Mouse (Mus musculus): ENCODE measurements around the gene Daam2. TPM values are rescaled to one million over a fixed set of nuclear protein-coding genes. Genes with fewer than 3 reads are reported as not detected.

The Daam2 gene
- not detected in 2 replicates for polyA plus RNA-seq (2012)

DNA sequence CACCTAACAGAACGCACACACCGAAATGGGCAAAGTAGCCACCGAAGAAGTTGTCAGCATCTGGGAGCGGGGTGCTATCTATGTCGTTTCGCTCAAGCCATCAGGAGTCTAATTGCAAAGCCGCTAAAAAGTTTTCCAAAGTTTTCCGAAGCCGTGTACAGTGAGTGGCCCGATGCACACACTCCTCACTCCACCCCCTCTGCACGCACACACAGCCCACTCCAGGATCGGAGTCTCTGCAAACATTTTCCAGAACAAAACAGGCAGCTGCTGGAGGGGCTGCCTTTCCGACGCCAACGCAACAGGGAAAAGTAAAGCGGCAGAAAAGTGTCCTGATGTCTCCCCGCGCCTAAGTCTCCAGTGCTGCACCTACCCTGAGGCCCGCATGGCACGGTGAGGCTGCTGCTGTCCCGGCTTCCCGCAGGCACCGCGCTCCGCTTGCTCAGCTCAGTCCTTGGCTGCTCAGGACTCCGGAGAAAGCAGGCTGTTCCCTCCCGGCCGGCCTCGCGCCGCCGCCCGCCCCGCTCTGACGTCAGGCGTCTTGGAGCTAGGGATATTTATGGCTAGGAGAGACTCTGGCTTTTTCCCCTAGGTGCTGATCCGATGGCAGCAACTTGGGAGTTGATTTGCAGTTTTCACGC is at the start of gene Daam2:
Daam2 (minus strand) TSS at position 514 of the 641 bp plus-strand sequence.
- peaks cover 32% of the 10 kb centered on the region for H3K27me3 ChIP-seq (ENCODE audit: control insufficient read depth)
- no peak within 1 kb of the TSS for H3K4me3 ChIP-seq (replicated peaks)
- no peaks in the 10 kb centered on the region for H3K36me3 ChIP-seq (ENCODE audit: control insufficient read depth)
- H3K9me3 ChIP-seq (ENCODE audit: control insufficient read depth, low read length): no peaks in the 10 kb centered on the region
- no peak for TF ChIP-seq TAL1 (IDR thresholded peaks at IDR 0.05; ENCODE audit: low read length)
- no peak for TF ChIP-seq GATA1 (IDR thresholded peaks at IDR 0.05; ENCODE audit: low read length)
- no peaks in the 10 kb centered on the region for H3K4me1 ChIP-seq (ENCODE audit: control insufficient read depth)

- H3K36me3 ChIP-seq (ENCODE audit: control insufficient read depth): no peaks in the 10 kb centered on the region
- no peaks in the 10 kb centered on the region; the same call in 1 of the 2 replicates for H3K4me1 ChIP-seq (ENCODE audit: control insufficient read depth)
- no peak overlapping the region for H3K4me3 ChIP-seq (replicated peaks)
- peaks cover 5% of the 10 kb centered on the region for H3K27me3 ChIP-seq (ENCODE audit: control insufficient read depth)
- TF ChIP-seq GATA1 (IDR thresholded peaks at IDR 0.05; ENCODE audit: low read length) (no peak), TAL1 (IDR thresholded peaks at IDR 0.05; ENCODE audit: low read length) (no peak)
- peaks cover 5% of the 10 kb centered on the region for H3K9me3 ChIP-seq (ENCODE audit: control insufficient read depth, low read length)
Observed at GRCm38 (mm10) chr17:49610296-49610695, 46.2 kb upstream of the Daam2 start.

GRCm38 (mm10) chr17:49607351-49608027 is 43.3 kb upstream of the Daam2 start:
- H3K4me3 ChIP-seq (replicated peaks): no peak overlapping the region
- no peaks in the 10 kb centered on the region for H3K36me3 ChIP-seq (ENCODE audit: control insufficient read depth)
- TF ChIP-seq TAL1 (IDR thresholded peaks at IDR 0.05; ENCODE audit: low read length): no peak
- H3K27me3 ChIP-seq (ENCODE audit: control insufficient read depth): no peaks in the 10 kb centered on the region
- no peaks in the 10 kb centered on the region for H3K4me1 ChIP-seq (ENCODE audit: control insufficient read depth)
- H3K9me3 ChIP-seq (ENCODE audit: control insufficient read depth, low read length): peaks cover 9% of the 10 kb centered on the region

DNA sequence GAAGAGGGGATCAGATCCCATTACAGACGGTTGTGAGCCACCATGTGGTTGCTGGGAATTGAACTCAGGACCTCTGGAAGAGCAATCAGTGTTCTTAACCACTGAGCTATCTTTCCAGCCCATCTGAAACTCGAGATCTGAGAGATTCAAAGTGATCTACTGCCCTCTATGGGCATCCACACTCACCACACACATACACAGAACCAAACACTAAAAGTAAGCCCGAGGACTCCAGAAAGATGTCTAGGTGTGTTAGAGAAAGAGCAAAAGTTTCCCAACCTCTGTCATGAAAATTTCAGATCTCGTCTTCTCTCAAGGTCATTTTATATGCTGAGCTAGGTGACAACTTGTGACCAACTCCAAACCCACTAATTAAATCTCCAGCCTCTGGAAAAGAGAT is 41.3 kb upstream of the Daam2 start:
- H3K4me3 ChIP-seq (replicated peaks): no peak overlapping the region
- peaks cover 9% of the 10 kb centered on the region for H3K9me3 ChIP-seq (ENCODE audit: control insufficient read depth, low read length)
- no peaks in the 10 kb centered on the region for H3K27me3 ChIP-seq (ENCODE audit: control insufficient read depth)
- H3K4me1 ChIP-seq (ENCODE audit: control insufficient read depth): no peaks in the 10 kb centered on the region
- TF ChIP-seq GATA1 (IDR thresholded peaks at IDR 0.05; ENCODE audit: low read length) (no peak), TAL1 (IDR thresholded peaks at IDR 0.05; ENCODE audit: low read length) (no peak)
- no peaks in the 10 kb centered on the region for H3K36me3 ChIP-seq (ENCODE audit: control insufficient read depth)

GRCm38 (mm10) chr17:49590051-49590450 is 25.9 kb upstream of the Daam2 start:
- Histone ChIP-seq H3K4me1 (ENCODE audit: control insufficient read depth) (no peaks in the 10 kb centered on the region), H3K36me3 (ENCODE audit: control insufficient read depth) (no peaks in the 10 kb centered on the region), H3K4me3 (replicated peaks) (no peak overlapping the region), H3K9me3 (ENCODE audit: control insufficient read depth, low read length) (no peaks in the 10 kb centered on the region), H3K27me3 (ENCODE audit: control insufficient read depth) (no peaks in the 10 kb centered on the region)
- no peak for TF ChIP-seq GATA1 (IDR thresholded peaks at IDR 0.05; ENCODE audit: low read length)
- TF ChIP-seq TAL1 (IDR thresholded peaks at IDR 0.05; ENCODE audit: low read length): no peak

DNA sequence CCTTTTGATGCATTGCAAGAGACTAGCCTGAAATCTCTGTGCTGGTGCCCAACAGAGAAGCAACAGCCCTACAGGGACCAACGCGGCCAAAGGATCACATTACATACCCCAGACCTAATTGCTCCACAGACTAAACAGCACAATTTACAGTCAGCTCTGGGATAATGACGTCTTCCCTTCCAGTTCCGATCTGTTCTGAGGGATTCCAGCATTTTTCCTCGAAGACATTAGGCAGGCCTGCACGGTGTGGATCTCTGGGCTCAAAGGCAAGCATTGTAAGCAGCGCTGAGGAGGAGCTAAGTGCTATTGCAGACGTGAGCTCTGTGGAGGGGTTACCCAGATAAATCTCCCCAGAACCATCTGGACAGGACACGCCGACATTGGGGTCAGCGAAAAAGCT is 18.3 kb upstream of the Daam2 start:
- H3K36me3 ChIP-seq (ENCODE audit: control insufficient read depth): no peaks in the 10 kb centered on the region
- H3K4me3 ChIP-seq (replicated peaks): no peak overlapping the region
- H3K9me3 ChIP-seq (ENCODE audit: control insufficient read depth, low read length): no peaks in the 10 kb centered on the region
- TF ChIP-seq TAL1 (IDR thresholded peaks at IDR 0.05; ENCODE audit: low read length) (no peak), GATA1 (IDR thresholded peaks at IDR 0.05; ENCODE audit: low read length) (no peak)
- H3K4me1 ChIP-seq (ENCODE audit: control insufficient read depth): no peaks in the 10 kb centered on the region
- no peaks in the 10 kb centered on the region for H3K27me3 ChIP-seq (ENCODE audit: control insufficient read depth)

DNA sequence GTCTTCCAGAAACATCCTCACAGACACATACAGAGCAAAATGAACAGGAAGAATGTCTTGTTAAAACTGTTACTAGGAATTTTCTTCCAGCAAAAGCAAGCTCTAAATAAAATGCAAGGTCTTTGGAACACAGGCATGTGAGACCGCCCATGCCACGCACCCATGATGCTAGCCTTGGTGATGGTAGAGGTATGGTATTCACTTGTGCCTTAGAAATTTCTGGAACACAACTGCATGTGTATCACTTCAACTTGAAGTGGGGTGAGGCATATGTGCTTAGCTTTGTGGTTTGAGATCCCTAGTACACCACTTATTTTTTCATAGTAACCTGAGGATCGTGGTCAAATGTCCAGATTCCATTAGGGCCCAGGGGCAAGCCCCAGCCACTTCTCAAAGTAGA is 13.2 kb upstream of the Daam2 start:
- no peaks in the 10 kb centered on the region for H3K27me3 ChIP-seq (ENCODE audit: control insufficient read depth)
- no peak for TF ChIP-seq GATA1 (IDR thresholded peaks at IDR 0.05; ENCODE audit: low read length)
- H3K9me3 ChIP-seq (ENCODE audit: control insufficient read depth, low read length): peaks cover 5% of the 10 kb centered on the region; the same call in 1 of the 2 replicates
- H3K36me3 ChIP-seq (ENCODE audit: control insufficient read depth): no peaks in the 10 kb centered on the region
- H3K4me3 ChIP-seq (replicated peaks): no peak overlapping the region
- no peaks in the 10 kb centered on the region for H3K4me1 ChIP-seq (ENCODE audit: control insufficient read depth)

DNA sequence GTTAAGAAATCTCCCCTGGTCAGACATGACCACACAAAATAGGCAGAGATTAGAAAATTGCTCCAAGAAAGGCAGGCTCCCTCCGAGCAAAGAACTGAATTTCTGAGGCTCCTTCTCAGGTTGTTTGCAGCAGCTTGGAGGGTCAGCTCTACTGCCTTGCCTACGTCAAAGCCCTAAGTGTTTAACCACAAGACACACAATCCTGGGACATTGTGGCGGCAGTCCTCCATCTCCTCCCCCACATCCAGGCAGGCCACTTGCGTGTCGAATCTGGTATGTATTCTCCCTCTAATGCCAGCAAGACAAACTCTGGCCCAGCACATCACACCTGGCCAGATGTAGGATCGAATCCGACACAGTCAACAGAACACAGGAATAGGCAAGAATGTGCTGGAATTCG is 4.6 kb upstream of the Daam2 start:
- Histone ChIP-seq H3K4me1 (ENCODE audit: control insufficient read depth) (no peaks in the 10 kb centered on the region), H3K4me3 (replicated peaks) (no peak overlapping the region), H3K36me3 (ENCODE audit: control insufficient read depth) (no peaks in the 10 kb centered on the region), H3K9me3 (ENCODE audit: control insufficient read depth, low read length) (peaks cover 3% of the 10 kb centered on the region; the same call in 1 of the 2 replicates), H3K27me3 (ENCODE audit: control insufficient read depth) (peaks cover 21% of the 10 kb centered on the region)
- TF ChIP-seq GATA1 (IDR thresholded peaks at IDR 0.05; ENCODE audit: low read length): no peak
- no peak for TF ChIP-seq TAL1 (IDR thresholded peaks at IDR 0.05; ENCODE audit: low read length)

DNA sequence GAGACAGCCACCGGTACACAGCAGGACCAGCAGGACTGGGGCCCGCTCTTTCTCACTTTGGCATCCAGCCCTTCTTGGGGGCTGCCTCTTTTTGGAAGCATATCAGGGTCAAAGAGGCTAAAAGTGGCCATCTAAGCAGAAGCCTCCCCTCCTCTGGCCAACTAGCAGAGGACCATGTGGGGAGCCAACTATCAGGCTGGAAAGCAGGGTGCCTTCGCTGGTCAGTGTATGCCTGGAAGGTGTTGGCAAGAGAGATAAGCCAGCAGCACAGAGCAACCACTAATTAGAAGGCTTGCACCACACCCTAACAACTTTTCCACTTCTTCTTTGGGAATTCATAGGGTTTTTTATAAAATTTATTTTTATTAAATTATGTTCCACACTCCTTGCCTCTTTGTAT is 346 bp upstream of the Daam2 start:
- no peak overlapping the region for H3K4me3 ChIP-seq (replicated peaks)
- H3K36me3 ChIP-seq (ENCODE audit: control insufficient read depth): no peaks in the 10 kb centered on the region
- H3K9me3 ChIP-seq (ENCODE audit: control insufficient read depth, low read length): no peaks in the 10 kb centered on the region
- TF ChIP-seq GATA1 (IDR thresholded peaks at IDR 0.05; ENCODE audit: low read length): no peak
- no peak for TF ChIP-seq TAL1 (IDR thresholded peaks at IDR 0.05; ENCODE audit: low read length)
- H3K27me3 ChIP-seq (ENCODE audit: control insufficient read depth): peaks cover 32% of the 10 kb centered on the region
- no peaks in the 10 kb centered on the region for H3K4me1 ChIP-seq (ENCODE audit: control insufficient read depth)
